Mouse (Mus musculus): Measurements from ENCODE around the gene Col5a1. TPM values are rescaled to one million over a fixed set of nuclear protein-coding genes. Genes with fewer than 3 reads are reported as not detected.

Col5a1 gene
- total RNA-seq, 2 experiments from 2014 or later, result 132 to 140 TPM

DNA sequence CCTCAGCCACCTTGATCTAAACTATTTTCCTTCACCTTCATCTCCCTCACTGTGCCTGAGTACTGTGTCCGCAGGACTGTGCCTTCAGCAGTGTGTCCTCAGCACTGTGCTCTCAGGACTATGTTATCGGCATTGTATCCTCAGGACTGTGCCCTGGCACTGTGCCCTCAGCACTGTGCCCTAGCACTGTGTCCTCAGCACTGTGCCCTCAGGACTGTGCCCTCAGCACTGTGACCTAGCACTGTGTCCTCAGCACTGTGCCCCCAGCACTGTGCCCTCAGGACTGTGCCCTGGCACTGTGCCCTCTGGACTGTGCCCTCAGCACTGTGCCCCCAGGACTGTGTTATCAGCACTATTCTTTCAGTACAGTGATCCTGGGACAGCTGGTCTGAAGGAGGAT, 75.0 kb downstream of the Col5a1 start:
- DNase-seq (ENCODE audit: low spot score in 2 of 2), result no peak

DNA sequence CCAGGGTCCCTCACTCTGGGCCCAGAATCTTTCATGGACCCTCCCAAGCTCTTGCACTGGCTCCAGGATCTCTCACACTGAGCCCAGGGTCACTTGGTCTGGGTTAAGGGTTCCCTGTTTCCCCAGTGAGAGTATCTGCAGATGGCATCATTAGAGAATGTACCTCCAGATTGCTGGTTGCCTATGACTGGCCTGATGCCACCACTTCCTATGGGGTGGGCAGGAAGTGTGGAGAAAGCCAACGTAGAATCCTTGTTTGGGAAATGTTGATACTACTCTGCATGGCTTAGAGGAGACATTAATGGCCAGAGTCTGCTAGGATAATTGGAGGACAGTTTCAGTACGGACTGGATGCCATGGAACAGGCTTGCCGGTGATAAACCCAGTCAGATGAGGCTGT, 76.2 kb downstream of the Col5a1 start:
- DNase-seq (ENCODE audit: low spot score in 2 of 2), result no peak

DNA sequence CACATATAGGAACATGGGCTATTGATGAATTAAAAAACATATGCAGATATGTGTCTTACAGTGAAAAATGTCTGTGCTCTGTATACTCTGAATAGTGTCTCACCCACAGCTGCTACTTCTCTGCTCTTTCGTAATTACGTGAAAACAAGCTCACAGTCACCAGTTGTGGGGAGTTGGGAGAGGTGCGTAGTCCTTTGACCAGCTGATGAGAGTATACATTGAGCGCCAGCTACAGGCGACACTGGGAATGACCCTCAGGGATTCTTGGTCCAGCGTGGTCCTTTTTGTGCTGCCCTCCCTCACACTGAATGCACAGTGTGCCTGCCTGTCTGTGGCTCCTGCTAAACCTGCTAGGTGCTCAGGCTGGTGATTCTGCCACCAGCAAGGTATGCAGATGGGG, 82.9 kb downstream of the Col5a1 start:
- no peak for DNase-seq (ENCODE audit: low spot score in 2 of 2)

DNA sequence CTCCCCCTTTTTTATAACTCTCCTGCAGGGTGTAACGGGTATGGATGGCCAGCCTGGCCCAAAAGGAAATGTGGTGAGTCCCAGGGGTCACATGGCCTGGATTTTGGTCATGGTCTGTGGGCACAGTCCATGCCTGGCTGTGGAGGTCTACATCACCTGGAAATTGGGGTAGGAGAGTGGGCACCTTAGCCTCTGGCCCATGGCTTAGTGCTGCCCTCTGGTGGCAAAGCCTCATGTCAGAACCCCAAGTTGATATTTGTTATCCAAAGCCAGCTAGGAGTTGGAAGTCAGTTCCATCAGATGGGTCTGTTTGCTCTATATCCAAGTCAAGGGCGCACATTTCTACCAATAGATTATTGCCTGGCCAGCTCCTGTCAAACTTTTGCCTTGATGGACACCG, 87.6 kb downstream of the Col5a1 start:
- DNase-seq (ENCODE audit: low spot score in 2 of 2), result peak in 1 of 2 experiments; percentile 16

DNA sequence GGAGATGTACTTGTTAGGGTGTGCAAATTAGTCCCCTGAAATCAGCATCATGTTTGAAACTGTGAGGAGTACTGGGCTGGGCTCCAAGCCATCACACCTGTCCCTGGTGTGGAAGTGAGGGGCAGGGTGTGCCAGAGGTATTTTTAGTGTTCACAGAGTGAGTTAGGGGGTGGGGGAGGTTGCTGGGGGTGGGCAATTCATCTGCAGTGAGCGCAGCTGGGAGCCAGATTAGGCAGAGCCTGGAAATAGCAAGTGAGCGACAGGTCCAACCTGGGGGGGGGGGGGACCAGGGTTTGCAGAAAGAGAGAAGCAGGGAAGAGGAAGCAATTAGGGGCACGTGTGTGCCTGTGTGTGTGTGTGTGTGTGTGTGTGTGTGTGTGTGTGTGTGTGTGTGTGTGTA, 89.6 kb downstream of the Col5a1 start:
- DNase-seq (ENCODE audit: low spot score in 2 of 2), result no peak

DNA sequence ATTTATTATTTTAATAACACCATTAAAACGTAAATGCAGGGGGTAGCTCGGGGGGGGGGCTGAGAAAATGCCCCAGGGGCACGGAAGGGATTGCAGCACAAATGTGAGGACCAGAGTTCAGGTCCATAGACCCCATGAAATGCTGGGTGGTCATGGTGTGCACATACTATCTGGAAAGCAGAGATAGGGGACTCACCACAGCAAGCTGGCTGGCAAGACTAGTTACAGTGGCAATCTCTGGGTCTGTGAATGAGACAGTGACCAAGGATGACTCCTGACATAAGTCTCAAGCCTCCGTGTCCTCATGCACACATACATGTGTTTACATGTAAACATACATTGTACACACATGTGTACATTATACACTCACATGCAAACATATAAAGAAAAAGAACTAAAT, 90.3 kb downstream of the Col5a1 start:
- no peak for DNase-seq (ENCODE audit: low spot score in 2 of 2)

DNA sequence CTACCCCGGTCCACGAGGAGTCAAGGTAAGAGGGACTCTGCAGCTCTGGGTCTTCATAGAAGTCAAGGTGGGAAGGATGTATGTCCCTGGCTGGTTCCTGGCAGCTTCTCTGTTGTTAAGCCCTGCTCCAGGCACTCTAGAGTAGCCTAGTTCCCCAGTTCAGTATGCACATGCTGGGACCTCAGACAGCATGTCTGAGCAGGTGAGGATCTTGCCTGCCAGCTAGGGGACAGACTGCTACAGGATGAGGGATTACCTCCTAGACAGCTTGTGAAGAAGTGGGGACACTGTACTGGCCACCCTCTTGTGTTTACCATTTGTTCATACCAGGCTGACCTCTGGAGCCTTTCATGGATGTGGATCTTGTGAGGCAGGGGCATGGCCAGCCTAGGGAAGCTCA, 94.8 kb downstream of the Col5a1 start:
- DNase-seq (ENCODE audit: low spot score in 2 of 2), result no peak

DNA sequence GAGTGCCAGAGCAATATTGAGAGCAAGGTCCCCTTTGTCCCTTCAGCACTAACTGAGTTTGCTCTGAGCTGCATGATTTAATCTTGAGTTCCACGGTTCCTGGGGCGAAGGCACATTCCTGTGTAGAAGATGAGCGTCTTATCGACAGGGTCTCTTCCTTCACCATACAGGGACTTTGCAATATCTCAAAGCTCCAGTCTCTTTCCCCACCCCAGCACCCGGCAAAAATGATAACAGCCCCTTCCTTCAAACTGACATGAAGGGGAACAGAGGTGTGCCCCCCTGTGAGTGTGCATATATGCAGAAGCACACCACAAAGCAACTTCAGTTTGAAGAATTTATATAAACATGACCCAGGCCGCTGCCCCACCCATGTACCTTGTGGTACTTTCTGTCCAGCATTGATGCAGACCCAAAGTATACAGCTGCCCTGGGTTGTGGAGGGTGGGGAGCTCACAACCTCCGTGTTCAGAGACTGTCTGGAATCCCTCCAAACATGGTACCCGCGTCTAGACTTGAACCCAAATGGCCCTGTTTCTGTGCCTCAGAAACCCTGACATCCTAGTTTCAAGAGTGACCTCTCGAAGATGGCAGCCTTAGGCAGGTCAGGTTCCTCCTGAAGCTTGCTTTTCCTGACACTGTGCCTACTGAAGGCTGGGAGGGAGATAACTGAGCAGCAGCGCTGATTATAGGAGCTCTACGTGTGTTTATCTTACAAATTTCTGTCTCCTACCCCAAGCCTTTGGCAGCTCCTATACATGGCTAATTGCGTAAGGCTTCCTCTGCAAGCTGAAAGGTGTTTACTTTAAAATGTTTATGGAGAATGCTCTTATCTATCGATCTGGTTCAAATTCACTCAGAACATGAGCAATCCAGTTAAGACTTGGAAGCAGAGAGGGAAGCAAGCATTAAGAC, 95.7 kb downstream of the Col5a1 start:
- DNase-seq (ENCODE audit: low spot score in 2 of 2), result no peak

DNA sequence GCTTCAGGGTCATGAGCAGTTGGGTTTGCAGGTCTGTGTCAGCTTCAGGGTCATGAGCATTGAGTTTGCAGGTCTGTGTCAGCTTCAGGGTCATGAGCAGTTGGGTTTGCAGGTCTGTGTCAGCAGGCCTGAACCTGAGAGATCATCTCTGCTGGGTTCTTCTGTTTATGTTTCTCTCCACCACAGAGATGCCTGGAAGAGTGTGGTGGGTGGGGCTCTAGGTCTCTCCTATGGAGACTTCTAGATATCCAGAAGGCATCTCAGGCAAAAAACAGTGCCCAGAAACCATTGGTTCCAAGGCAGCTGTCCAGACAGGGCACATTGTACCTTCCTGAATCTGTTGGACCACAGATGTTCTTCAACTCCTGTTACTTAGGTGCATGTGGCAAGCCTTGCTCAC, 96.9 kb downstream of the Col5a1 start:
- no peak for DNase-seq (ENCODE audit: low spot score in 2 of 2)

DNA sequence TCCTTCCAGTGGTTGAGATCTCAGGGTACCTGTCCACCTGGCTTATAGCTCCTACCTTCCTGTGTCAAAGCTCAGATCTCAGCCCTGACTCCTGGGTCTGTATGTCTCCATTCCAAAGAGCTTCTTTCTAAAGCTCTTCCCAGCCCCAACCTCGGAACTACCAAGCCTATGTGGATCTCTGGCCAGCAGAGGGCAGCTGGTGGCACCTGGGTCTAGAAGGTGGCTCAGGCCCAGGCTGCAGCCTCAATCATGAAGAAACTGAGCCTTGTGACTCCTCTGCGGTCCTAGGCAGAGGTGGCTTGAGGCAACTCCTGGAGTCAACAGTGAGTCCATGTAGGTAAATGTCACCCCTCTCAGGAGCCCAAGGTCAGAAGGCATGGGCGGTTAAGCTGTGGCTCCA, 97.7 kb downstream of the Col5a1 start:
- DNase-seq (ENCODE audit: low spot score in 2 of 2), result no peak

DNA sequence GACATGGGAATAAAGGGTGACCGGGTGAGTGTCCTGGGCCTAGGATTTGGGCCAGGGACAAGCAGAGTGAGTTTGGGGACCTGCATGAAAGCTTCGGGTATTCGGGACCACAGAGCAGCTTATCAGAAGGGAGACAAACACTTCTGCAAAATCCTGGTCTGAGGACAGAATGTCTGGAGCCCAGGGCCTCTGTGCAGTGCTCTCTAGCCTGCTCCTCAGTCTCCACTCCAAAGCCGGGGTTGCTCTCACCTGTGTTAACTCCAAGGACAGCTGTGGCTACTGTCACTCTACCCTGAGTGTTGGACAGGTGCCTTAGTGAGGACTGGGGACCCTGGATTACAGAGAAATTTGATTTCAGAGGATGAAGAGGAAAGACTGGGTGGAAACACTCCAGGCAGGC, 100.5 kb downstream of the Col5a1 start:
- DNase-seq (ENCODE audit: low spot score in 2 of 2), result no peak

DNA sequence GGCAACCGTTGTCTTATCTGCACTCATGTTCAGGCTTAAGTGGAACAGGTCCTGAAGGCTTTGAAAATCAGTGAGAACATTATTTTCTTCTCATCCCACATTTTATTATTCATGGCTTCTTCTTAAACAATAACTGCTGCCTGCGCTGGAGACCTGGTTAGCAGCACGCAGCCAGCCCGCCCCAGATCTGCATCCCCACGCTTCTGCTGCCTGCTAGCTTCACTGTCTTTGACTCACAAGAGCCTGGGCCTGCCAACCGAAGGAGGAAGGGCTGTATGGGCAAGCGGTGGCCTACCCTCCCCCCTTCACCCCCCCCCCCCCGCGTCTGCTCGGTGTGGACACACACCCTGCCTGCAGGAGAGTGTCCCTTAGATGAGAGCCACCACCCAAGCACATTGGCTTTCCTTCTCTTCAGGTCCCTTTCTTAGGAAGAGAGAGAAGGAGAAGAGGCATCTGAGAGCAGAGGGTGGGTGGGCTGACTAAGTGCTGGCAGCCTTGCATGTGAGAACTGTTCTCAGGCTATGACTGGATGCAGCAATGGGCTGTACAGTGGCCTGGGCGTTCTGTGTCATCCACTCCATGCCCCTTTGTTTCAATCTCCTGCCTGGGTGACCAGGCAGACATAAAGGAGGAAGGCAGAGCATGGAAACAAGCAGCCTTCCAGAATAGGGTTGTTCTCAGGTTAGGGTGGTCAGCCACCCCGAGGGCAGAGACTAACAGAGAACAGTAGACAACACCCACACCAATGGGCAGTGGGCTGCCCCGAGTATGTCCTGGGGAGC, 104.4 kb downstream of the Col5a1 start:
- no peak for DNase-seq (ENCODE audit: low spot score in 2 of 2)

DNA sequence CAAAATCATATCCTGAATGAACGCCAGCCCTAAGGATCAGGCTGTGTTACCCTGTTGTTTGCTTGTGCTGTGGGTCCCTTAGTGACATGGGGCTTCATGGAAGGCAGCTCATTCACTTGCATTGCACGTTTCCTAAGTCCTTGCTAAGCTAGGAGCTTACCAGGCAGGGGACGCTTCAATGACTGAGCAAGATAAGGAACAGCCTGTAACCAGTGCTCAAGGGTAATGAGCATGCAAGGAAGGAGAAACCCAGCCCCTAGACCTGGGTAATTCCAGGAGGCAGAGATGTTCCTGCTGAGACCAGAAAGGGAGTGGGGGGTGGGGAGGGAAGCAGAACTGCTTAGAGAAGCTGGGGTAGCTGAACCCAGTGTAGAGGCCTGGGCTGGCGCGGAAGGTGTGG, 107.2 kb downstream of the Col5a1 start:
- no peak for DNase-seq (ENCODE audit: low spot score in 2 of 2)

DNA sequence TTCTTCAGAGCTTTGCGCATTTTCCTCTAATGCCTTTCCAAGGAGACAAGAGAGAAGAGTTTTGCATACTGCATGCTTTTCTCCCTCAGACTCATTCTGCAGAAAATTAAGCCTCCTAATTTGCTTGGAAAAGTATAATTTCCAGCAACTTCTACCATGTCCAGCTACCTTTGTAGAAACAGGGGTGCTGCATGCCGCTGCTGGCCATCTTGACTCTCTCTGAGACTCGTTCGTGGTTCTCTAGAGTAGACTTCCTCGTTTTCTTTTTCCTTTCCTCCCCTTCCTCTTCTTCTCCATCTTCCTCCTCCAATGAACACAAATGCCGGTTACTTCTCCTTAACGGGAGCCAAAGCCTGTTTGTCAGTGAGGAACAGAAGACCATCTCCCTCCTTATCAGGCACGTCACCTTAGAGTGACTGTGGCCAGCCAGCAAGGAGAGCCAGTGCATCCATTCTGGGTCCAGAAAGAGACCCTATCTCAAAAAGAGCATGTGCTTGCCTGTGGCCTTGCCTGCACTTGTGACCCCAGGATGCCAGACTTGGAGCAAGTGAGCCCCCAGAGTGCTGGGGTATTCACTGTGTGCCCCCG, 113.9 kb downstream of the Col5a1 start:
- no peak for DNase-seq (ENCODE audit: low spot score in 2 of 2)

DNA sequence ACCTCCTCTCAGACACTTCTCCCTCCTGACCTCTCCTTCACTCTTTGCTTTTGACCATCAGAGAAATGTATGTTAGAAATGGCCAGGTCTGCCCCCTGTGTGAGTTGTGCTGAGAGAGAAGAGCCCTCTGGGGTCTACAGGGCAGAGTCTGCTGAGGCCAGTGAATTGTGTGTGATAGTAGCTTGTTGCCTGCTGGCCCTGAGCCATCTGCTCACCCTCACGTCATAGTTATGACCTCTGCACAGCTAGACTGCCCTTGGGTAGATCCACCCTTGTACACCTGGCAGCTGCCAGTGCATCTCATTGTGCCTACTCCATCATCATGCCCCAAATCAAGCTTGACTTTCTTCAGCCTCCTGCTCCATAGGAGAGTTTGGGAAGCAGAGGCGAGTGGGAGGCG, 114.4 kb downstream of the Col5a1 start:
- no peak for DNase-seq (ENCODE audit: low spot score in 2 of 2)

DNA sequence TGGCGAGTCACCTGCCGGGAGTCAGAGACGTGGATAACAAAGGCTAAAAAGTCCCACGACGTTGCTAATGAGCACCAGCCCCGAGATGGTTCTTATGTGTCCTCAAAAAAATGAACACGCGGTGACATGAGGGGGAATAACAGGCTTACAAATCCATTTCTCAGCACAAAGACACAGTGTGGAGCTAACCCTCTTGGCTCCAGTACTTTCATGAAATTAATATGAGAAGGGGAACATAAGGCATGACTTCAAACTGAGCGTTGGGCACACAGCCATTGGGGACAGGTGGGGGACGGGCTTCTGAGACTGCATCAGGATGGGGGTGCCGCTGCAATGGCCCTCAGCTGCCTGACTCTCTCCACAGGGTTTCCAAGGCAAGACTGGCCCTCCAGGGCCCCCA, 115.0 kb downstream of the Col5a1 start:
- DNase-seq (ENCODE audit: low spot score in 2 of 2), result no peak

DNA sequence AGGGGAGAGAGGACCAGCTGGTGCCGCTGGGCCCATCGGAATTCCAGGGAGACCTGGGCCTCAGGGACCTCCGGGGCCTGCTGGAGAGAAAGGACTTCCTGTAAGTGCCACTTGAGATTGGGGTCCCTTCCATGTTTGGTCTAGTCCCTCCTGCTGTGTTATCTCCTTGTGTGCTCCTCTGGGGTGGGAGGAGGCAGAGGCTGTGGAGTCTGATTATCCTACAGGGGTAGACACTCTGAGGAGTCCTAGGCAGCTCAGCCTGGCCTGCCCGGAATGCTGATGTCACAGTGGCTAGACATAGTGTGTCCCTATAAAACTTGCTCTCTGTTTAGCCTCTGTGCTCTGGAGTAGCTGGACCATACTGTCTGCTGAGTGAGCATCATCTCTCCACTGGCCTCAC, 119.0 kb downstream of the Col5a1 start:
- DNase-seq (ENCODE audit: low spot score in 2 of 2), result no peak

DNA sequence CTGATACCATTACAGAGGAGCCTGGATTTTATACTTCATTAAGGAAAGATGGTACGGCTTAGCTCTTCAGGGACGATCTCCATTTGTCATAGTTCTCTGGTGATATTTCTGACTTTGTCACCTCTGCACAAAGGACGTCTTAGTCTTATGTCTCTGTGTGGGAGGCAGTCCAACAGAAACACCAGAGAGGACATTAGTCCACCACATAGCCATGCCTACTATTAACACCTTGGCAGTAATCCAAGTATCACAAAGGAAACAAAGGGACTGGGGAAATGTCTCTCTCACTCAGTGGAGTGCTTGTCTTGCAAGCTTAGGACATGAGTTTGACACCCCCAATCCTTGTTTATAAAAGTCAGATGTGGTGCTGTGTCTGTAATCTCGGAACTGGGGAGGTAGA, 122.0 kb downstream of the Col5a1 start:
- DNase-seq (ENCODE audit: low spot score in 2 of 2), result no peak

DNA sequence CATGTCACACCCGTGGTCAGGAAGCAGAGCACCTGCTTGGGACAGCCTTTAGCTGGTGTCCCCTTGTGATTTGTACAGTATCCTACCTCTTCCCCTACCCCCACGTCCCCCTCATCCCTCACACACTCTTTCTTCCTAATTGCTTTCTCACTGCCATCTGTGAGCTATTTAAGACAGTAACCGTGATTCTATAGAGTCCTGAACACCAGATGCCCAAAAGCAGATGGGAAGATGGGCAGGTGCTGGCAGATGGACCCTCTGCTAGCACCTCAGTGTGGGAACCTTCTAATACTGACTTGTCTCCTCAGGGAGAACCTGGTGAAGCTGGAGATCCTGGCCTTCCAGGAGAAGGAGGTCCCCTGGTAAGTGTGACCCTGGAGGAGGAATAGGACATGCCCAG, 126.1 kb downstream of the Col5a1 start:
- DNase-seq (ENCODE audit: low spot score in 2 of 2), result no peak

DNA sequence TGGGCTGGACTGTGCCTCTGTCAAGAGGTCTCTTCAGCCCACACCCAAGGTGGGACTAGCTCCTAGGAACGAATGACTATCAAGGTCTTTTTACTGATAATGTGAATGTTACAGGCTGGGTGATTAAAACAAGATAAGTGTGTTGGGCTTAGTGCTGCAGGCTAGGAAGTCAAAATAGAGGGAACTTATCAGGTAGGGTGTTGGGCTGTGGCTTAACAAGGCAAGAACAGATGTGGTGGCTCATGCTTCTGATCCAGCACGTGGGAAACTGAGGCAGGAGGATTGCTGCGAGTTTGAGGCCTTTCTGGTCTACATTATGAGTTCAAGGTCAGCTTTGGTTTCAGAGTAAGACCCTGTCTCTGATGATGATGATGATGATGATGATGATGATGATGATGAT, 128.6 kb downstream of the Col5a1 start:
- no peak for DNase-seq (ENCODE audit: low spot score in 2 of 2)

DNA sequence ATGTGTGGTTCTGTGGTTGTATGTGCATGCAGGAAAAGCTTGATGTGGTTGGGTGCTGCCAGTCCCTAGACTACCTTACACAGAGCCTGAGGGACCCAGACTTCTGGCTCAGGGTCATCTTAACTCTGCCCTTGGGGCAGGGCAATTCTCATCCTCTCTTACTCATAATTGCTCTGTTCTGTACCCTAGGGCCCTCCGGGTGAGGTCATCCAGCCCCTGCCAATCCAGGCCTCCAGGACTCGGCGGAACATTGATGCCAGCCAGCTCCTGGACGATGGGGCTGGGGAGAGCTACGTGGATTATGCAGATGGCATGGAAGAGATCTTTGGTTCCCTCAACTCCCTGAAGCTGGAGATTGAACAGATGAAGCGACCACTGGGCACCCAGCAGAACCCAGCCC, 138.2 kb downstream of the Col5a1 start:
- no peak for DNase-seq (ENCODE audit: low spot score in 2 of 2)

DNA sequence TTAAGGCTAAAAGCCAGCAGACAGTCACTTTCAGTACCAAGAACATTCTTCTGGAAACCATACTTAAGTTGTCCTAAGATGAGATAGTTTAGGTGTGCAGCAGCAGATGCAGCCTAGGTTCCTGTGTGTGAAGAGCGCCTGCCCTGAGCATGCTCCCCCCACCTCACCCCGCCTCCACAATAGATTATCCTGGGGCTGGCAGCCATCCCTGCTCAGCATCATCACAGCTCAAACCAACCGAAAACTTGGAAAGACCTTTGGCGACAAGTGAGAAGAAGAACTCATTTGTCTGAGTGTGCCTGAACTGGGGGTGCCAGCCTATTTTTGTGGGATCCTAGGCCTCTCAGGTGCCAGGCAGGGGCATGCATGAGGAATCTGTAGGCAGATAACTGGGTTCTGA, 139.6 kb downstream of the Col5a1 start:
- DNase-seq (ENCODE audit: low spot score in 2 of 2), result no peak
